Mouse (Mus musculus) olfactory bulb, adult 2 months (tissue): ENCODE results near the gene Klhl7.

Experiments used
- CTCF ChIP-seq: fragments of 200-500 bp; IDR thresholded peaks from 2 replicates; pipeline ENCODE4 v1.5.1; 2012; ENCODE audit warnings: low read depth, mild to moderate bottlenecking, low read length, moderate library complexity; ENCODE audit not compliant: insufficient read depth
- POLR2A ChIP-seq: fragments of 200-500 bp; IDR thresholded peaks from 2 replicates; pipeline ENCODE4 v1.6.1; 2012; ENCODE audit warnings: mild to moderate bottlenecking, low read depth, low read length, moderate library complexity; ENCODE audit not compliant: insufficient read depth

- no peak for TF ChIP-seq CTCF
- TF ChIP-seq POLR2A = no peak
Measured at GRCm38 (mm10) chr5:24100810-24101311, 456 bp downstream of the Klhl7 start.
